Mouse (Mus musculus): ENCODE results near the gene Ncoa5.

- TF ChIP-seq CTCF (IDR thresholded peaks at IDR 0.05; ENCODE audit: low read depth, low read length) (no peak), POLR2A (IDR thresholded peaks at IDR 0.05; ENCODE audit: borderline replicate concordance, low read depth, low read length) (no peak)
Observed at GRCm38 (mm10) chr2:164997721-164998428, 36.8 kb downstream of the Ncoa5 start.
